Mouse (Mus musculus) c-Kit-positive CD71-negative TER-119-negative erythroid progenitor cells, embryonic 14.5 days (primary cell): ENCODE measurements around the gene Timp4.
"Not testable (repeated sequence)": the region's sequence is repeated elsewhere in the genome, so short reads cannot be mapped to it uniquely, and the experiment has no call there.

Experiments
- DNase-seq: peaks from one replicate; pipeline ENCODE4 v3.0.0-alpha.2; 2013; ENCODE audit warnings: low read depth

Timp4 gene

DNA sequence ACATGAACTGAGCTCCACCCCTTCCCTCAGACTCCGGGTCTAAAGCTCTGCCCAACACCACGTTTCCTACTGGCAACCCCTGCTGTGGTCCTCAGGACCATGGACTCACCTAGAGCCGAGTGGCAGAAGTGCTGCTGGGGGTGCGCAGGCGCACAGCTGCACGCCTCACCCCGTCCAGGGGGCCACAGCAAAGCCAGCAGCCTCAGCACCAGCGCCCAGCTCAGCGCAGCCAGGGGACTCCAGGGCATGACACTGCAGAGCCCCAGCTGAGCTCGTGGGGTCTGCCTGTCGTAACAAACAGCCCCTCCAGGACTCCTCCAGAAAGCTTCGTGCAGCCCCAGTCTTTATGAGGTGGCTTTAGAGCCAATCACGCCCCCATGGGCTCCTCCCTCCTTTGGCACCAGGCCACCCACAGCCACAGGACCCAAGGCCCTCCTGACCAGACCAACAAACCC, 447 bp downstream of the Timp4 start:
- DNase-seq = no peak

- DNase-seq = no peak
Observed at GRCm38 (mm10) chr6:115245500-115246058, 6.4 kb downstream of the Timp4 start.

DNA sequence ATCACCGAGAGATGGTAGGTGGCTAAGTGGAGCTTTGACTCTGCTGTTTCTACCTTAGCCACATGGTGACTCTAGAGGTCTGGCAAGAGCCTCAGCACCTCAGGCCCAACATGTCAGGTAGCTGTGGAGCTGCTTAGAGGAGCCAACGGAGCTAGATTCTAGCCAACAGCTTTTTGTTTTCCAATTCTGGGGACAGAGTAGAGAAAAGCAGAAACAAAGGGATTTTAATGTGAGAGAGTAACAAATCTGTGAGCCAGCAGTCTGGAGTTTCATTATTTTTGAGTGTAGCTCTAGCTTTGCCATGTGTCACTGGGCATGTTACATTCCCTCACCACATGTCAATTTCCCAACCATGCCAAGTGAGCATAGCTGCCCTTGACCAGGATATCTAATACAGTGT, 7.8 kb downstream of the Timp4 start:
- no peak for DNase-seq

GRCm38 (mm10) chr6:115241939-115242338, 10.1 kb downstream of the Timp4 start:
- no peak for DNase-seq

GRCm38 (mm10) chr6:115241131-115241699, 10.8 kb downstream of the Timp4 start:
- no peak for DNase-seq

DNA sequence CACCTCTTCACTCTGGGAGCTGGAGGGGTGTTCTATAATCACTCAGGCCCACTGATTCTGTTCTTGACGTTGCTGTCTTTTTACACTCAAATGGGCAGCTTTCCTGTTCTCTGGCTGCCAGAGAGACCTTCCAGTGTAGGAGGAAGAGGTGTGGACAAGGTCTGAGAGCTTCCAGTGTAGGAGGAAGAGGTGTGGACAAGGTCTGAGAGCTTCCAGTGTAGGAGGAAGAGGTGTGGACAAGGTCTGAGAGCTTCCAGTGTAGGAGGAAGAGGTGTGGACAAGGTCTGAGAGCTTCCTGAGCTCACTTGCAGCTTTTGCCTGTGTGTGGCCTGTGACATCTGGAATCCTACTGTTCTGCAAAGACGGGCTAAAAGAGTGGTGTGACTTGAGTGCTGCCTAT, 11.6 kb downstream of the Timp4 start:
- DNase-seq = not testable (repeated sequence)

- DNase-seq = no peak
Observed at GRCm38 (mm10) chr6:115239335-115239734, 12.7 kb downstream of the Timp4 start.

DNA sequence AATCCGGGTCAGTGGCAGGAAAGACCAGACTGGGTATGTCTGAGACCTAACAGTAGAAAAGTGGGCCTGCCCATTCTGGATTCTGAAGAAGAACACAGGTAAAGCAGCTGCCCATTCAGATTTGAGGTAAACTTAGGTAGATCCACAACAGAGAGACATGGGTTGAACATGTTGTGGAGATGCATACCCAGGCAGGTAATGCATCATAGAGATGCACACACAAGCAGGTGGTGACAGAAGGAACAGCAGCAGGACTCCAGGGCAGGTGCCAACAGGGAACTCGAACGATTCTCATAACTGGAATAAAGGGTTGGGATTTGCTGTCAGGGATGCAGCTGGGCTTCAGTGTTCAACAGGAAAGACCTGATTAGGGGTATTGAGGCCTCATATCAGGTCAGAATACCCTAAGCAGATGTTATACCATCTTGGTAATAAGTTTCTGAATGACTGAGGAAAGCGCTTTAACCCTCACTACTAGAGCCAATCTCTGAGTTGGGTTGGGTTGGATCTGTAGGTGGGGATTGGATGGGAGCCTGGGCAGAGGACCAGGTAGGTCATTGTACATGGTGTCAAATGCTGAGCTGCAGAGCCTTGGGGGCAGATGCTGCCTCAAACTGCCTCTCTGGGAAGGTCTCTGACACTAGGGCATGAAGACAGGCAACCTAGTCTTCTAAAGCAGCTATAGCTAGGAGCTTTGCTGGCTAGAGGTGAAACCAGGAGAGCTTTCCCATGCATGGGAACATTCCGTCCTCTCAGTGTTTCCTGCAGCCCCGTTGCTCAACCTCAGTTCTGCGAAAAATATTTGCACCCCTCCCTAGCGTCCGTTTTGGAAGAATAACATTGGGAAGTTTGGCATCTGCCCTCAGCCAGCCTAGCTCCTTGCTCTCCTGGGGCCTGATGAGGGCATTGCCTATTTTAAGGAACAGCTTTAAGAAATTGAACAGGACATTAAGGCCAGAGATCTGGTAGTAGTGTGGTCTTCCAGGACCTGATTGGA, 13.7 kb downstream of the Timp4 start:
- DNase-seq = no peak

DNA sequence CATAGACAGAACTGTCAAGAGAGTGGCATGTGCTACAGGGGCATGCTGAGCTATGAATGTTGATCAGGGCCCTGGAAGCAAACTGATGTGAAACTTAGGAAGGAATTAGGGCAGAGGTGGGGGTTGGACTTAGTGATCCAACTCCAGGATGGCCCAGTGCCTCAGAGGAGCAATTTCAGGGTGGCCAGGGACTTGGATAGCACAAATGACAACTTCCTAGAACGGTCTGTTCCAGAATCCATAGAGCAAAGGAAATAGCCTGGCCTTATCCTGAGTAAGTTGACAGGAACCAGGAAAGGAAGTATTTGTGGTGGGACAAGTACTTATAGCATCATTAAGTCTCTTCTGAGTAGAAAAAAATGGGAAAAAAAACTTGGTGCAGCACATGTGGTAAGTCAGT, 19.4 kb downstream of the Timp4 start:
- DNase-seq = no peak

- DNase-seq = no peak
Observed at GRCm38 (mm10) chr6:115231836-115232235, 20.2 kb downstream of the Timp4 start.

DNA sequence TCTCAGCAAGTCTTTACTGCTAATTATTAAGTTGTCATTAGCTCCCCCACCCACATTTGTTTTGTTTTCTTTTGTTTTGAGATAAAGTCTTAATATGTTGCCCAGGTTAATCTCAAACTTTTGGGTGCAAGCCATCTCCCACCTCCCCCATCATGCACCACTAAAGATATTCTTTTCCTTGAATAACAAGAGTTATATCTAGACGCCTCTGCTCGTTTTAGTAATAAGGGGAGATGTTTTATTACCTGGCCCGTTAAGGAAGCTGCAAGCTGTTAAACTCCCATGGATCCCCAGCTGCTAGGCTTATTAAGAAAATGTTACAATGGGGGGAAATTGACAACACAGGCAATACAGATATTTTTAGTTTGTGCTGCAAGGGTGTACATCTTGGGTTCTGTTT, 21.4 kb downstream of the Timp4 start:
- no peak for DNase-seq

GRCm38 (mm10) chr6:115227529-115227928, 24.5 kb downstream of the Timp4 start:
- peak; percentile 62 for DNase-seq

- DNase-seq = no peak
Observed at GRCm38 (mm10) chr6:115227043-115227442, 25.0 kb downstream of the Timp4 start, which contains the start of gene Gm17482. TSS of gene Gm17482 (plus strand) at chr6:115227343.

GRCm38 (mm10) chr6:115225519-115225918, 26.5 kb downstream of the Timp4 start:
- no peak for DNase-seq

GRCm38 (mm10) chr6:115221215-115221641, 30.8 kb downstream of the Timp4 start:
- no peak for DNase-seq

GRCm38 (mm10) chr6:115213129-115213528, 38.9 kb downstream of the Timp4 start:
- no peak for DNase-seq

DNA sequence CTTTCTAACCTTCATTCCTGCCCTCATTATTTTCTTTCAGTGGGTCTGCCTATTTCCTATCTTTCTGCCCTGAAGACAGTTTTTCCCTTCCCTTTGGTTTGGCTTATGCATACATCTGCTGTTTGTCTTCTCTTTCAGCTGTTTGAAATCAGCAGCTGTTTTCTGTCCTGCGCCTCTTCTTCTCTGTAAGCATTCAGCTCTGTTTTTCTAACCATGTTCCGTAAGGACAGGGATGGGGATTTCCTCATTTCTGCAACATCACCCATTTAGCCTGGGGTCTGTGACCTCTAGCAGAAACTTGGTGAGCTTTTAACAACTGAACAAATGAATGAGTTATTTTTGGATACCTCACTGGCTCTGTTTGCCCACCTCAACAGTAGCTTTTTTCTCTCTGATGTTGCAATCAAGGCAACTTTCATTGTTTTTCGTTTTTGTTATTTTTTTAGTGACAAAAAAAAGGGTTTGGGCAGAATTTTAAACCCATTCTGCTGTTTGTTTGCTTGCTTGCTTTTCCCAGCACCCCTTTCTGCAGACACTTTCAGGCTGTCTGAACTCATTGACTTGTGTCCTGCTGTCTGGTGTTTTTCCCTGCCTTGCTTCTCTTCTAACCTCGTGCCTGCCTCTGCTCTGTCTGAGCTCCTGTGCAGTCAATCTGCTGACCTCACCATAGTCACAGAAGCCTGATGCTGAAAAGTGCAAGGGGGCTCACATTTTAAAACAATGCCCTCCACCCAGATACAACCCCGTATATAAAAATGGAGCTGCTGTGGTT, 39.7 kb downstream of the Timp4 start:
- DNase-seq = no peak

DNA sequence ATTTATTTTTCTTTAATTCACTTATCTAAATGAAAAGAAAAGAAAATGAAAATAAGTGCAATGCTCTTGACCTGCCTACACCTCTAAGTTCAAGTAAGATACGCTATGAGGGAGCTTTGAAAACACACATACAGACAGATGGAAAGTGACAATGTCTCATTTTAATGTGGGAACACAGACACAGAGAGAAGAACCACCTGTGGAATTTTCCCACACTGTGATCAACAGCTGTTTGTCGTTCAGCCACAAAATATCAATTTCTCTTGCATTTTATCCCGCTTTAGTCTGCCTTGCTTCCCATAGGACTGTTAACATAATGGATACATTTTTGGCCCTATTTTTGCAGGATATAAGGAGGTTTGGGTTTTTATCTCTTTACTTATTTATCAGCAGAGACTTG, 41.2 kb downstream of the Timp4 start:
- DNase-seq = no peak

GRCm38 (mm10) chr6:115210187-115210586, 41.8 kb downstream of the Timp4 start:
- DNase-seq = no peak

- peak; percentile 9 for DNase-seq
Observed at GRCm38 (mm10) chr6:115203029-115203428, 49.0 kb downstream of the Timp4 start.

DNA sequence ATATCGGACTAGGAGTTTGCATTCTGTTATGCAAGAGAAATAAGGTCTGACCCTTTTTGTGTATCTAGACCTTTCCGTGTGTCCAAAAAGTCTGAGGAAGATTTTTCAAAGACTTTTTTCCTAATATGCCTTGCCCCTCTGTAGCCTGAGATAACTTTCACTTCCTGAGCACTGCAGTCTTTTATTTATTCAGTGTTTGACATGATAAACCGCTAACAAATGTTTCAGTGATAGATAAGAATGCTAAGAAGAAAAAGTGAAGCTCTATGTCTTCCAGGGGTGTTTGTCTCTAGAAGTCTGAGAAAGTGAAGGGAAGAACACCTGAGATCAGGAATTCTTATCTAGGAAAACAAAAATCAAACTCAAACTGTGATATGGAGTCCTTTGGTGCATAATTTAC, 51.3 kb downstream of the Timp4 start:
- DNase-seq = no peak
